In genomic region chr3:152907683-152908082, GRCm38 (mm10) we compare ENCODE assay signal across 25 mouse cellular contexts.
A peak's percentile ranks its signal among the peaks of the same experiment; 100 is the strongest.
DNase-seq lines count a peak whose midpoint lies in the region; TF ChIP-seq lines count a peak whose summit lies in the region.
"Had no signal": no experiment of that assay in that cellular context is flagged by ENCODE, and none has a peak within 500 bp of the region (broad histone marks: within the 10 kb centered on the region; RNA-seq: fewer than 3 reads in every experiment).

No protein-coding gene starts in this region.

- no peak overlapping the region for H3K4me2 ChIP-seq in CH12.LX (ENCODE audit: insufficient read depth, low read depth, poor library complexity, severe bottlenecking)
- H3K4me2 ChIP-seq: embryonic facial prominence, embryonic 13.5 days; forebrain, embryonic 12.5 days; forebrain, embryonic 15.5 days; heart, embryonic 12.5 days; heart, embryonic 15.5 days; hindbrain, embryonic 13.5 days had no signal

- no peak for TF ChIP-seq RAD21 in CH12.LX (IDR thresholded peaks at IDR 0.05; ENCODE audit: low read depth, low read length)

- dilution Hi-C loops in CH12.LX (cut with MboI; ENCODE audit: extremely low pct_ligation_motif_present, extremely low pct_unique_long_range_greater_than_20kb, low sequenced_read_pairs) = no loop called here

- H3K4me3 ChIP-seq in layer of hippocampus, adult 2 months = no peak overlapping the region
- no peak overlapping the region for H3K4me3 ChIP-seq in CH12.LX (replicated peaks in 1 of 3; ENCODE audit: low read depth in 2 of 3, low read length in 2 of 3, poor library complexity in 1 of 3)
- H3K4me3 ChIP-seq: embryonic facial prominence, embryonic 10.5 days; embryonic facial prominence, embryonic 13.5 days; erythroblast, embryonic 14.5 days; forebrain, embryonic 12.5 days; forebrain, embryonic 15.5 days; heart, embryonic 12.5 days; heart, embryonic 15.5 days; hindbrain, embryonic 10.5 days; hindbrain, embryonic 13.5 days had no signal

- DNase-seq in layer of hippocampus, adult 2 months (ENCODE audit: low spot score in 2 of 2) = no peak
- DNase-seq in layer of hippocampus, postnatal 10 days (ENCODE audit: low spot score in 2 of 2) = no peak
- DNase-seq in 3T3-L1 (ENCODE audit: low read depth, low spot score) (peak; percentile 16), CH12.LX (ENCODE audit: extremely low read depth) (peak; percentile 17)
- no peak for DNase-seq in left cerebral cortex, adult 9 months (ENCODE audit: low spot score in 2 of 2)
- no peak for DNase-seq in right cerebral cortex, adult 18-20 months
- DNase-seq: adrenal gland, adult 8-10 months; adrenal gland, postnatal 25 days; B cell, adult 2 months; cerebellum, adult 11-12 months; cerebellum, adult 8-10 months; cerebellum, postnatal 36 days; embryo, embryonic 11 days; gastrocnemius, postnatal 36 days; heart, postnatal 10 days; heart, postnatal 36 days had no signal

- no peak for TF ChIP-seq EP300 in CH12.LX (IDR thresholded peaks at IDR 0.05; ENCODE audit: low read length)

- peak overlapping the region; percentile 68; the same call in 1 of the 2 replicates for H3K27ac ChIP-seq in layer of hippocampus, adult 2 months
- no peak overlapping the region for H3K27ac ChIP-seq in CH12.LX (ENCODE audit: insufficient read depth, low read depth)
- H3K27ac ChIP-seq: embryonic facial prominence, embryonic 10.5 days; embryonic facial prominence, embryonic 13.5 days; forebrain, embryonic 12.5 days; forebrain, embryonic 15.5 days; heart, embryonic 15.5 days; hindbrain, embryonic 10.5 days; hindbrain, embryonic 13.5 days had no signal

- peaks cover 25 to 35% of the 10 kb centered on the region in 2 experiments for H3K4me1 ChIP-seq in CH12.LX (ENCODE audit: control insufficient read depth in 1 of 2, insufficient read depth in 2 of 2)
- H3K4me1 ChIP-seq: embryonic facial prominence, embryonic 13.5 days; forebrain, embryonic 12.5 days; heart, embryonic 12.5 days; heart, embryonic 15.5 days had no signal

- H3K9me3 ChIP-seq in CH12.LX (replicated peaks; ENCODE audit: low read length) = no peaks in the 10 kb centered on the region
- H3K9me3 ChIP-seq: embryonic facial prominence, embryonic 10.5 days; embryonic facial prominence, embryonic 13.5 days; forebrain, embryonic 12.5 days; forebrain, embryonic 15.5 days; heart, embryonic 12.5 days; heart, embryonic 15.5 days; hindbrain, embryonic 10.5 days; hindbrain, embryonic 13.5 days had no signal

- H3K27me3 ChIP-seq in CH12.LX (replicated peaks) = no peaks in the 10 kb centered on the region
- H3K27me3 ChIP-seq: embryonic facial prominence, embryonic 13.5 days; forebrain, embryonic 12.5 days; forebrain, embryonic 15.5 days; heart, embryonic 12.5 days; heart, embryonic 15.5 days; hindbrain, embryonic 13.5 days had no signal

- in situ Hi-C loops in CH12.LX (cut with MboI; ENCODE audit: low pct_ligation_motif_present, low pct_unique_long_range_greater_than_20kb, low sequenced_read_pairs) = no loop called here

- no peaks in the 10 kb centered on the region for H3K36me3 ChIP-seq in CH12.LX (replicated peaks in 1 of 2; ENCODE audit: control insufficient read depth in 1 of 2, insufficient read depth in 1 of 2, low read length in 1 of 2)
- H3K36me3 ChIP-seq: embryonic facial prominence, embryonic 10.5 days; embryonic facial prominence, embryonic 13.5 days; forebrain, embryonic 12.5 days; forebrain, embryonic 15.5 days; heart, embryonic 12.5 days; heart, embryonic 15.5 days; hindbrain, embryonic 10.5 days; hindbrain, embryonic 13.5 days had no signal

- no peaks in the 10 kb centered on the region for H3K79me2 ChIP-seq in CH12.LX (replicated peaks; ENCODE audit: control insufficient read depth, extremely low read depth, insufficient read depth, poor library complexity, severe bottlenecking)

- H3K9ac ChIP-seq in CH12.LX (ENCODE audit: insufficient read depth, low read depth) = no peak overlapping the region
- H3K9ac ChIP-seq: embryonic facial prominence, embryonic 13.5 days; forebrain, embryonic 12.5 days; forebrain, embryonic 15.5 days; heart, embryonic 12.5 days; heart, embryonic 15.5 days; hindbrain, embryonic 13.5 days had no signal

- no peak for TF ChIP-seq CTCF in layer of hippocampus, adult 2 months (conservative IDR thresholded peaks at IDR 0.05)
- no peak for TF ChIP-seq CTCF in CH12.LX (conservative IDR thresholded peaks at IDR 0.05 in 1 of 2, IDR thresholded peaks at IDR 0.05 in 1 of 2; ENCODE audit: low read depth in 2 of 2, low read length in 2 of 2)

- no peak for TF ChIP-seq POLR2A in CH12.LX (IDR thresholded peaks at IDR 0.05; ENCODE audit: low read depth, low read length)

TF ChIP-seq in CH12.LX, 34 proteins besides CTCF, POLR2A, EP300 and RAD21:
- TF ChIP-seq TCF12 (IDR thresholded peaks at IDR 0.05; ENCODE audit: low read depth, low read length) (no peak; the same call in 1 of the 2 replicates), IRF4 (IDR thresholded peaks at IDR 0.05; ENCODE audit: low read depth, low read length) (peak; percentile 76)

Comparison
In these comparisons a context has a peak if more than half of its experiments do, and no peak if none do; other contexts are left out.
1. DNase-seq: peak in 3T3-L1 (single experiment) and CH12.LX (single experiment); none in layer of hippocampus, adult 2 months (0 of 2), layer of hippocampus, postnatal 10 days (0 of 2), left cerebral cortex, adult 9 months (0 of 2) and right cerebral cortex, adult 18-20 months (single experiment).